Mouse (Mus musculus) adrenal gland, postnatal 25 days (tissue): ENCODE data around the gene Kcnk12. TPM values are rescaled to one million over a fixed set of nuclear protein-coding genes. Genes with fewer than 3 reads are reported as not detected.
A peak's percentile ranks its signal among the peaks of the same experiment; 100 is the strongest.

ENCODE experiments used
- DNase-seq: peaks from one replicate; pipeline ENCODE4 v3.0.0; 2021; ENCODE audit warnings: mixed read lengths
- total RNA-seq: library from RNA; stranded (reverse); gene quantifications from 2 replicates; pipeline ENCODE4 v1.2.3, GENCODE M21; 2021

Gene Kcnk12
- total RNA-seq, 1 experiment from 2014 or later: 0.73 TPM

- peak; percentile 36 for DNase-seq
Observed at GRCm38 (mm10) chr17:87698996-87699765, 98.6 kb downstream of the Kcnk12 start.

DNA sequence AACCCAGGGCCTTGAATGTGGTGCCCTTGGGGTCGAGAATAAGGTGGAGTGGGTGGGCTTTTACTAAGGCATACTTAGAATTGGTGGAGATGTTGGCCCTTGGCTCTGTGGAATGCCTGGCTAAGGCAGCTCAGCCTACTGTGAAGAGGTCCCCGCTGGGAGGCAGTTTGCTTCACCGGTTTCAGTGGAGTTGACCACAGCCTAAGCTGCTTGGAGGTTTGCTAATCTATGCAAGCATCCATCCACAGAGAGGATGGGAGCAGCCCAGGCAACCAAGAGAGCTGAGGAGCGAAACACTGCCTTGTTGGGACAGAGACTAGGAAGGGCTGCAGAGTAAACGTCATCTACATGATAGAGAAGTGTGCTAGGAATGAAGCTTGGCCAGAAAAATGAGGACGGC, 101.0 kb downstream of the Kcnk12 start:
- no peak for DNase-seq

DNA sequence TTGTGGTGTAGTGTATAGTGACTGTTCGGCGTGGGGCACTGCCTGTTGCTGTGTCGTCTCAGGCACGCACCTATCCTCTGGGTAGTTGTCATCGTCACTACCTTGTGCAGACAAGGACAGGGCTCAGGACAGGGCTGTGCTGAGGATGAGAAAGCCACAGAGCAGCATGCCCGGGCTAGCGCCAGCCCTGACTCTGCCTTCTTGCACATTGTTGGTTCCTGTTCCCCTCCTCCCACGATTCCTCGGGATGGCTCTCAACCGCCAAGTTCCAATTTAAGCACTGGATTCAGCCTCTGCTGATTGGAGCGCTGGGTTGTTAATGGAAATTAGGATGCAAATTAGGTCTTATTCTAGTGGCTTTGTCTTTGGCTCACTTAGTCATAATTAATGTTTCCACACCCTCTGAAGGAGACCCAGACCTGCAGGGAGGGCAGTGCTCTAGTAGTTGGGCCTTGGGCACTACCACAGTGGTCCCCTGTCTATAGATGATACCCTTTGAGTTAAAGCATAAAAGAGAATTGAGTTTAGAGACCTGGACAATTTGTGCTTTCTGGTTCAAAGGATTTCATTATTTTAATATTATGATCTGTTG, 101.8 kb downstream of the Kcnk12 start:
- DNase-seq: no peak

Other genes with a start within 250 kb of the Kcnk12 start
- gene Epcam, start 162.0 kb downstream of the Kcnk12 start, total RNA-seq: not detected in 2 replicates
- gene Msh2, start 125.7 kb downstream of the Kcnk12 start, total RNA-seq: 24.7 and 31.0 TPM in 2 replicates
- gene Rpl36-ps4, start 123.0 kb upstream of the Kcnk12 start, total RNA-seq: not detected in 2 replicates
- gene Msh6, start 177.1 kb upstream of the Kcnk12 start, total RNA-seq: 20.1 and 21.8 TPM in 2 replicates